Mouse (Mus musculus) thymus, adult 18-20 months (tissue): Measurements from ENCODE around the gene Med27.

Experiments used
- DNase-seq, 2 experiments: peaks; one replicate each; pipeline ENCODE4 v3.0.0; 2022; ENCODE audit warnings: mixed read lengths in 2 of 2

Med27 gene

GRCm38 (mm10) chr2:29572811-29573427, 226.3 kb downstream of the Med27 start:
- DNase-seq, result no peak

- DNase-seq, result no peak
Measured at GRCm38 (mm10) chr2:29573591-29573990, 227.0 kb downstream of the Med27 start.

GRCm38 (mm10) chr2:29574187-29574586, 227.6 kb downstream of the Med27 start:
- DNase-seq, result no peak
